Mouse (Mus musculus): Measurements from ENCODE around the gene Calm3. TPM values are rescaled to one million over a fixed set of nuclear protein-coding genes. Genes with fewer than 3 reads are reported as not detected.

Calm3 gene
- polyA plus RNA-seq, 1 experiment from 2014 or later, result 92.0 TPM

DNA sequence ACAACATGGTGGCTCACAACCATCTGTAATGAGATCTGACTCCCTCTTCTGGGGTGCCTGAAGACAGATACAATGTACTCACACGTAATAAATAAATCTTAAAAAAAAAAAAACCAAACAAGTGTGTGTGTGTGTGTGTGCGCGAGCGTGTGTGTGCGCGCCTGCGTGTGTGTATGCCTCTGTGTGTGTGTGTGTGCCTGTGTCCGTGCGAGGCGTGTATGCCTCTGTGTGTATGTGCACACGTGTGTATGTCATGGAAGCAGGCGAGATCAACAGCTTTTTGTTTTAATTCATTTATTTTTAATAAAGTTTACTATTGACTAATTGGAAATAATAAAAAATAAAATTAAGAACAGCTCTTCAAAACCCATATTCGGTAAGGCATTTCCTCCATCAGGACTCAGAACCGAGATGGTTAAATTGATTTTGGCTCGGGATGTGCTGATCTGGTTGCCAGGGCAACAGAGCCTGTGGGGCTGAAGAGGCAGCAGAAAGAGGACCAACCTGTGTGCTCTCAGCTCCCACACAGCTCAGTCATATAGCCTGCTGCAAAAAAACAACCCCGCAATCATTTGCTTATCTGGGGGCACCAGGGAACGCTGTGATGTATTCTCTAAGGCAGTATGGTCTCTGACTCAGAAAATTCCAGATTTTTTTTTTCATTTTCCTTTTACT lies 14.3 kb upstream of the Calm3 start:
- Histone ChIP-seq H3K4me1 (replicated peaks) (no peaks in the 10 kb centered on the region), H3K27ac (no peak overlapping the region), H3K9ac (no peak overlapping the region), H3K27me3 (peaks cover 33% of the 10 kb centered on the region), H3K9me3 (replicated peaks) (no peaks in the 10 kb centered on the region), H3K36me3 (no peaks in the 10 kb centered on the region), H3K4me2 (no peak overlapping the region), H3K4me3 (replicated peaks) (no peak overlapping the region)
- no peak for ATAC-seq (ENCODE audit: low read depth)
- DNase-seq, result no peak
- 58% methylated on average over 17 of the region's 17 CpGs for WGBS (ENCODE audit: insufficient replicate concordance)

GRCm38 (mm10) chr7:16937312-16937711 lies 13.4 kb upstream of the Calm3 start:
- Histone ChIP-seq H3K9me3 (replicated peaks) (no peaks in the 10 kb centered on the region), H3K27ac (no peak overlapping the region), H3K27me3 (peaks cover 24% of the 10 kb centered on the region), H3K4me3 (replicated peaks) (no peak overlapping the region), H3K9ac (no peak overlapping the region), H3K36me3 (no peaks in the 10 kb centered on the region), H3K4me2 (no peak overlapping the region), H3K4me1 (replicated peaks) (0 out of 2 replicates have a peak, but pooled peaks cover 2% of the 10 kb centered on the region)
- 39% methylated on average over 4 of the region's 4 CpGs for WGBS (ENCODE audit: insufficient replicate concordance)
- ATAC-seq (ENCODE audit: low read depth) (no peak), DNase-seq (no peak)

- no peak for ATAC-seq (ENCODE audit: low read depth)
- Histone ChIP-seq H3K4me2 (no peak overlapping the region), H3K9ac (no peak overlapping the region), H3K4me3 (replicated peaks) (no peak overlapping the region), H3K36me3 (no peaks in the 10 kb centered on the region), H3K27ac (no peak overlapping the region), H3K27me3 (peaks cover 5% of the 10 kb centered on the region; the same call in 1 of the 2 replicates), H3K4me1 (replicated peaks) (0 out of 2 replicates have a peak, but pooled peaks cover 2% of the 10 kb centered on the region), H3K9me3 (replicated peaks) (no peaks in the 10 kb centered on the region)
- no peak for DNase-seq
- WGBS (ENCODE audit: insufficient replicate concordance), result 34% methylated on average over 14 of the region's 14 CpGs
Measured at GRCm38 (mm10) chr7:16932704-16933577, 9.0 kb upstream of the Calm3 start.

DNA sequence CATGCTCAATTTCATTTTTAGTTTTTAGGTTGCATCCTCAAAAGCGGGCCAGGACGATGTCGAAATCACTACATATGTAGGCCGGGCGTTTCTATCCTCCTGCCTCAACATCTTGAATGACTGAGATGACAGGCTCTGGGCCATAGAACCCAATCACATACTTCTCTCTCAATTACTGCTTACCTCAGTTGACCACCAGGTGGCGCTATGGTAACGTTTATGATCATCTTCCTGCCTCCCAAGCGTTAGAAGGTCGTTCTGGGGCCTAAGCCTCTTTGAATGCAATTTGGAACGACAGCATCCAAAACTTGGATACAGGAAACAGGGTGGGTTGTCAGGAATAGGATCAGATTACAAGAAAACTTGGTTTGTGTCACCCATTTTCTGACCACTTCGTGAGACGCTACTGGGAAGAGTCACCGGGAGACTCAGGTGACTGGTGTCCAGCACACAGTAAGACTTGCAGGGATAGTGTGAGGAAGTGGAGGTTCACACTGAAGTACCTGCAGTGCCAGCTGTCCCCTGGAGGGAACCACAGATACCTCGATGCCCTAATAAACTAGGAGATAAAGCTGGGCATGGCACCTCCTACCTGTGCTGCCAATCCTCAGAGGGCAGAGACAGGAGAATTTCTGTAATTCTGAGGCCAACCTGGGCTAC lies 8.2 kb upstream of the Calm3 start:
- Histone ChIP-seq H3K4me3 (replicated peaks) (no peak overlapping the region), H3K4me2 (no peak overlapping the region), H3K9ac (no peak overlapping the region), H3K9me3 (replicated peaks) (no peaks in the 10 kb centered on the region), H3K4me1 (replicated peaks) (0 out of 2 replicates have a peak, but pooled peaks cover 2% of the 10 kb centered on the region), H3K36me3 (no peaks in the 10 kb centered on the region), H3K27me3 (peaks cover 5% of the 10 kb centered on the region; the same call in 1 of the 2 replicates), H3K27ac (no peak overlapping the region)
- WGBS (ENCODE audit: insufficient replicate concordance), result 19% methylated on average over 14 of the region's 14 CpGs
- ATAC-seq (ENCODE audit: low read depth), result peak; percentile 42
- peak; percentile 54 for DNase-seq

DNA sequence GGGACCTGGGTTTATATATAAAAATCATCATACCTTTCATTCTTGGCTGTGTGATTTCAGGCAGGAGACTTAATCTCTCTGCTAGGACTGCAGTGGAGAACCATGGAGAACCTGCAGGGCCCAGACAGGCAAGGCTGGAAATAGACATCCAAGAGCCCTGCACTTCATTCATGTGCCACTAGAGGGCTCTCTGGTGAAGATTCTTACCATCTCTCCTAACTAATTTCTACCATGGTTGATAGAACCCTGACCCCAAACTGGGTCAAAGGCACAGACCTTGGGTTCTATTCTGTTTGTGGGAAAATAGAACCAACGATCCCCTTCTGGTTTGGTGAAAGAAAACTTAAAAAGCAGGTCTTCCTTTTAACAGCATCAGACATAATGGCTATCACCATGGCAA lies 6.9 kb upstream of the Calm3 start:
- Histone ChIP-seq H3K36me3 (no peaks in the 10 kb centered on the region), H3K4me1 (replicated peaks) (0 out of 2 replicates have a peak, but pooled peaks cover 2% of the 10 kb centered on the region), H3K27ac (no peak overlapping the region), H3K4me2 (no peak overlapping the region), H3K27me3 (peaks cover 5% of the 10 kb centered on the region; the same call in 1 of the 2 replicates), H3K4me3 (replicated peaks) (no peak overlapping the region), H3K9ac (no peak overlapping the region), H3K9me3 (replicated peaks) (no peaks in the 10 kb centered on the region)
- DNase-seq, result no peak
- 7% methylated on average over 1 of the region's 1 CpGs for WGBS (ENCODE audit: insufficient replicate concordance)
- no peak for ATAC-seq (ENCODE audit: low read depth)

DNA sequence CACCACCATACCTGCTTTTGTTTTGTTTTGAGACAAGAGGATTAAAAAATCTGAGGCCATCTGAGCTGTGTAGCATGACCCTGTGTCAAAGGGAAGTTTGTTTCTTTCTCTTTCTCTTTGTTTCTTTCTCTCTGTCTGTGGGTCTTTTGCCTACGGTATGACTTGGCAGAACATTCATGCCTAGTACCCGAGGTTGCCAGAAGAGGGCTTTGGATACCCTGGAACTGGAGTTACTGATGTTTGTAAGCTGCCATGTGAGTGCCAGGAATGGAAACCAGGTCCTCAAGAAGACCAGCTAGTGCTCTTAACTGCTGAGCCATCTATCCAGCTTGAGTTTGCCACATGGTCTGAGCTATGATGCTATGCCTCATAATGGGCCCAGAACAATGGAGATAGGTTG lies 4.4 kb upstream of the Calm3 start:
- Histone ChIP-seq H3K4me2 (no peak overlapping the region), H3K27me3 (no peaks in the 10 kb centered on the region), H3K36me3 (no peaks in the 10 kb centered on the region), H3K4me1 (replicated peaks) (peaks cover 10% of the 10 kb centered on the region), H3K4me3 (replicated peaks) (no peak overlapping the region), H3K9ac (no peak overlapping the region), H3K9me3 (replicated peaks) (no peaks in the 10 kb centered on the region), H3K27ac (no peak overlapping the region)
- DNase-seq (no peak), ATAC-seq (ENCODE audit: low read depth) (no peak)
- 23% methylated on average over 2 of the region's 2 CpGs for WGBS (ENCODE audit: insufficient replicate concordance)

DNA sequence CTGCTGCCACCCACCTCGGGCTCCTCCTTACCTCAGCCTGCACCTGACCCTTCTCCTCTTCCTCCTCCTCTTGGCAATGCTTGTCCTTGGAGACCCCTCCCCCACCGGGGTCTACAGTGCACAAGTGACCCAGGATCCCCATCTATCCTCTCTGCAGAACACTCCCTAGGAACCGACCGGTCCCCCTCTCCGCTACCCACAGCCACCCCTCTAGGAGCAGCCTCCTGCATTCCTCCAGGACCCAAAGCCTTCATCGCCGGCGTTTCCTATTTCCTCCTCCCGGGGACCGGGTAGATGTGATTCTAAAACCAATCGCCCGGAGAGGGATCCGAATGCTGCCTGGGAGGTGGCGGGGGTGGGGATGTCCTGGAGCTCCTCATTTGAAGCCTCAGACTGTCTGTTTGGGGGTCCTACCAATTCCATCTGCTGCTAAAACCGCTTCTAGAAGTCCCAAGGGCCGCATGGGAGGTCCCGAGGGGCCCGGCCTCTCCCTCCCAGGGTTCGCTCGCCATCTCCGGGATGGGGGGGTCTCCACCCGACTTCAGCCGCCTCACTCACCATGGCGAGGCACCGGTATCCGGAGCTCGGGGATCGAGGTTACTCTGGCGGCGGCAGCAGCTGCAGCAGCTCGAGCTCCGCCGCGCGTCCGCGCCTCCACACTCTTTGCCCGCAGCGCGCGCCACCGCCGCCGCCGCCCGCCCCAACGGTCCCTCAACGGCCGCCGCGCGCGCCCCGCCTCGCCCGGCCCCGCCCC lies 454 bp downstream of the Calm3 start:
- Histone ChIP-seq H3K27ac (peak overlapping the region; percentile 94), H3K4me1 (replicated peaks) (peaks cover 54% of the 10 kb centered on the region), H3K36me3 (peaks cover 30% of the 10 kb centered on the region), H3K4me3 (replicated peaks) (peak overlapping the region; percentile 96), H3K9ac (peak overlapping the region; percentile 99), H3K4me2 (peak overlapping the region; percentile 92), H3K27me3 (no peaks in the 10 kb centered on the region), H3K9me3 (replicated peaks) (no peaks in the 10 kb centered on the region)
- no peak for ATAC-seq (ENCODE audit: low read depth)
- under 1% methylated on average over 52 of the region's 57 CpGs for WGBS (ENCODE audit: insufficient replicate concordance)
- no peak for DNase-seq

DNA sequence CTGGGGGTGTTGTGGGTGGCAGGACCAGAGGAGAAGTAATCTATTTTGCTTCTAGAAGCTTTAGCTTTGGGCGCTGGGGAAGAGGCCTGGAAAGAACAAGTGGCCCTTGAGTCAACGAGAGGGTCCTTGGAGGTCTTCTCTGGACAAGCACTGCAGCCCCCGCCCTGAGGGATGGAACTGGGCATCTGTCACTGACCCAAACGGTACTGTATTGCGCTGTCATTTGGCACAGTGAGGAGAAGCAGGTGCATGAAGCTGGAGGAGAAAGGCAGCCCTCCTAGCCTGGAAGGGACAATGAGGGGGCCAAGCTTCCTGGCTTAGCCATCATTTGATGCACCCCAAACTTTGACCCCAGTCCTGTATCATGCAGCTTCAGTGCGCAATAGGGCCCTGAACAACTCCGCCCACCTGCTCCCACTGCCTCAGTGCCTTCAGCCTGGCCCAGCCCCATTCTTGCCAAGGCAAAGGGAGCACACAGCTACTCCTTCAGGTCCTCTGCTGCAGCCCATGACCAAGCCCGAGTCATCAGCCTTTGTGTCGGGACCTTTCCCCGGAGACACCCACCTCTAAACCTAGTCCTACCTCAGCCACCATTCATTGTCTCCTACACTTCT lies 1.4 kb downstream of the Calm3 start:
- 36% methylated on average over 10 of the region's 10 CpGs for WGBS (ENCODE audit: insufficient replicate concordance)
- H3K4me3 ChIP-seq (replicated peaks), result peak overlapping the region; percentile 96
- H3K9ac ChIP-seq, result peak overlapping the region; percentile 99
- no peaks in the 10 kb centered on the region for H3K27me3 ChIP-seq
- H3K4me1 ChIP-seq (replicated peaks), result peaks cover 61% of the 10 kb centered on the region
- ATAC-seq (ENCODE audit: low read depth) (no peak), DNase-seq (peak; percentile 49)
- H3K4me2 ChIP-seq, result peak overlapping the region; percentile 92
- peak overlapping the region; percentile 94 for H3K27ac ChIP-seq
- peaks cover 40% of the 10 kb centered on the region for H3K36me3 ChIP-seq
- H3K9me3 ChIP-seq (replicated peaks), result no peaks in the 10 kb centered on the region

GRCm38 (mm10) chr7:16921881-16922335 lies 2.0 kb downstream of the Calm3 start:
- peak overlapping the region; percentile 96 for H3K4me3 ChIP-seq (replicated peaks)
- 8% methylated on average over 6 of the region's 6 CpGs for WGBS (ENCODE audit: insufficient replicate concordance)
- peaks cover 46% of the 10 kb centered on the region for H3K36me3 ChIP-seq
- no peaks in the 10 kb centered on the region for H3K27me3 ChIP-seq
- ATAC-seq (ENCODE audit: low read depth) (no peak), DNase-seq (no peak)
- peaks cover 61% of the 10 kb centered on the region for H3K4me1 ChIP-seq (replicated peaks)
- peak overlapping the region; percentile 92 for H3K4me2 ChIP-seq
- H3K9ac ChIP-seq, result peak overlapping the region; percentile 99
- peak overlapping the region; percentile 94 for H3K27ac ChIP-seq
- no peaks in the 10 kb centered on the region for H3K9me3 ChIP-seq (replicated peaks)
